Mouse (Mus musculus) heart, postnatal 0 days (tissue): Measurements from ENCODE around the gene Specc1.

Experiments
- CTCF ChIP-seq: IDR thresholded peaks from 2 replicates; pipeline ENCODE4 v1.5.1; 2016; ENCODE audit warnings: antibody characterized with exemption, control low read depth, low read depth
- EP300 ChIP-seq: IDR thresholded peaks from 2 replicates; pipeline ENCODE4 v1.6.1; 2016; ENCODE audit warnings: antibody characterized with exemption, low read depth

- TF ChIP-seq EP300: no peak
- no peak for TF ChIP-seq CTCF
Observed at GRCm38 (mm10) chr11:62263599-62263998, 307.0 kb downstream of the Specc1 start.
